Mouse (Mus musculus) spleen, adult 18-20 months (tissue): ENCODE measurements around the gene Skp2.
A peak's percentile ranks its signal among the peaks of the same experiment; 100 is the strongest.
"Not testable (repeated sequence)": the region's sequence is repeated elsewhere in the genome, so short reads cannot be mapped to it uniquely, and the experiment has no call there.

Experiments
- DNase-seq, 2 experiments: peaks; one replicate each; pipeline ENCODE4 v3.0.0; 2022; ENCODE audit warnings: mixed read lengths in 2 of 2

Skp2 gene

GRCm38 (mm10) chr15:9155325-9155724 is at the start of gene Skp2:
Gene Skp2, minus strand, starts transcription at chr15:9155425.
- DNase-seq = no peak

DNA sequence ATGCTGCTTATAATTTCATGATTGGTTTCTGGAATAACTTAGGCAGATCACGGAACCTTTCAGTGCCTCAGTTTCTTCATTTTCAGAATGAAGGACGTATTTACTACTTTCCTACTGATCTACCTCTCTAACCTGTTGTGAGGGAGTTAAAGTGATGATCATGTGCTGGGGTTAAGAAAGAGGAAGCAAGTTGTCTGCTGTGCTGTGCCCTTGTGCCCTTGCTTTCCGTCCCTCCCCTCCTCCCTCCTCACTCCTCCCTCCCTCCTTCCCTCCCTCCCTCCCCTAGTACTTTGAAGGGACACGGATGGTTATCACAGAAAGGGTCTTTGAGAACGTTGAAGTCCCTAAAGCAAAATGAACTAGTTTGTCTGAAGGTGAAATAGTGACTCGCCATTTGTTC is 43.2 kb upstream of the Skp2 start:
- no peak for DNase-seq

GRCm38 (mm10) chr15:9192685-9193084 is 37.5 kb upstream of the Skp2 start:
- not testable (repeated sequence) for DNase-seq

DNA sequence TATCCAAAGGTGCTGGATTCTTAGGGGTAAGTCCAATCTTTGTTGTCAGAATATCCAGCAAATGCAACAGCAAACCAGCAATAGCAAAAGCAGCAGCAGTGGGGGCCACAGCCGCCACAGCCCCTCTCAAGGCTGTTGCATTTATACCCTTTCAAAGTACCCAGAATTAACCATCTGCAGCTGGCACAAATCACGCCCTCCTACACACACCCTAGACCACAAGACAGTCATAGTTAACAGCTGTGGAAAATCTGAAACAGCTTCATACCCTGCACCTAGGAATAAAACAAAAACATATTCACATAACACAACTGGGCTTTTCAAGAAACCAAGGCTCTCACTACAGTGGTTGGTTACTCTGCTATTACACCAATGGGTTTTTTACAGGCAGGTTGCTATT is 34.6 kb upstream of the Skp2 start:
- no peak for DNase-seq

- DNase-seq = no peak
Measured at GRCm38 (mm10) chr15:9183995-9184394, 28.8 kb upstream of the Skp2 start.

GRCm38 (mm10) chr15:9177038-9177437 is 21.8 kb upstream of the Skp2 start:
- DNase-seq = no peak

DNA sequence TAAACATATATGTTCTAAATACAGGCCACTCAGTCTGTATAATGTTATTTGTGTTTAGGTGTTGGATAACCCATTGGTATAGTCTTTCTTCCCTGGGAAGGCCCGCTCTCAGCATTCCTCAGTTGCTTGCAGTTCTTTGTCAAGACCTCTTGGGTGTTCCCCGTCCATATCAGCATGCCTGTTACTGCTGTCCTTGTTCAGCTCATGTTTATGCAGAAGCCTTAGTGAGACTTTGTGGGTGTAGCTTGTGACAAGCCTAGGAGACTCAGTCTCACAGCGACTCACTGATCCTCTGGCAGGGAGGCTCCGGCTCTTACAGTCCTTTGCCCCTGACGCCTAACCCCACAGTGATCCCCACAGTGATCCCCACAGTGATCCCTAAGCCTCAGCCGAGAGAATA is 8.9 kb upstream of the Skp2 start:
- DNase-seq = no peak

GRCm38 (mm10) chr15:9162557-9163070 is 7.4 kb upstream of the Skp2 start:
- DNase-seq = no peak

DNA sequence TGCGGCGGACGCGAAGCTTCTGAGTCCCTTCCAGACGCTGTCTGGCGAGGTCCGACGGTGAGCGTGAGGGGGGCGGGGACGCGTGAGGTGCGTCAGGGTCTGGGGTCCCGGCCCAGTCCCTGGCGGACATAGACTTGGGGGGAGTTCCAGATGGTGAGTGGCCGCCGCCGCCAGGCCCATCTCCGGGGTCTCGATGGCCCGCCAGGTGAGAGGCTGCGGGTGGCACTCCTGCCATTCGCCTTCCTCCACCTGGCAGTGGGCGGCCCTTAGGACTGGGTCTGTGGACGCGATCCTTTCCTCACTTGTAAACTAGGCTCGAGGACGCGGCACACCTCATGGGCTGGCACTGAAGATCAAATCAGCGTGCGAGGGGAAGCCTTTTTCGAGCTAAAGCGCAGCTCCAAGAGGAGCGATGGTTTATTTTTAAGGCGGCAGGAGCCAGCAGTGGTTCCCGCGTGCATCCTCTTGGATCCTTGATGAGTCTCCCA is 14.5 kb downstream of the Skp2 start:
- no peak for DNase-seq

DNA sequence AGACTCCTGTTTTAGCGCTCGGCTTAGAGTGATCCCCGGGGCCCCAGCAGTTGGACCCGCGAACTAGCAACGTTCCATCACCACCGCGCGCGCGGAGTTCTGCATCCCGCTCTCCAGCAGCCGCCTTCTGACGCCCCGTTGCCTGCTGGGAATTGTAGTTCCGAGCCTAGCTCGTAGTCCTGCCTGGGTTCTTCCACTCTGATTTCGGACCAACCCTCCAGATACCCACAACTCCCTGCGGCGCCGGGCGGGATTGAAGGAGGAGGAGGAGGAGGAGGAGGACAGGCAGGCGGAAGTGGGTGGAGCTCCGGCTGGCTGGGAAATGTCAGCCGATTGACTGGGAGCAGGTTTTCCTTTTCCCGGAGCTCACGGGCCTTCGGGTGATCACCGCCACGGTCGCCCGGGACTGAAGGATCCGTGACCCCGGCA is 15.0 kb downstream of the Skp2 start, which contains the start of gene Lmbrd2:
Gene Lmbrd2 (plus strand): TSS at position 299 of the 429 bp plus-strand sequence.
- peak; percentile 91 to 93 for DNase-seq

DNA sequence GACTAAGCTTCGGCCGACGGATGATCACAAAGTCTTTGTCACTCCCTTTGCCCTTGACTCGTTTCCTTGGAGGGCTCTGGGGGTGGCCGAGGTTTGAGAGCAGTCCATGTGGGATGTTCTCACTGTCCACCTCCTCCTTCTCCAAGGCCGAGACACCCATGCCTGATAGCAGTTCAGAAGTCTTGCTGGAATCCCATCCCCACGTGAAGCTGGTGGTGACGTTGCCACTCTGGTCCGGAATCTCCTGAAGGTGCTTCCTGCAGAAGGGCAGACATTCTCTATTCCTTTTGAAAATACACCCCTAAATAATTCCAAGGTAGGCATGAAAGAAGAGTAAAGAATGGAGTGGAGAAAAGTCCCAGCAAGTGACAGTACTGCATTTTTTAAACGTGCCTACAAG is 15.8 kb downstream of the Skp2 start:
- DNase-seq = no peak

GRCm38 (mm10) chr15:9134891-9135507 is 20.2 kb downstream of the Skp2 start:
- DNase-seq = no peak

GRCm38 (mm10) chr15:9132693-9133443 is 22.4 kb downstream of the Skp2 start:
- no peak for DNase-seq

GRCm38 (mm10) chr15:9131499-9131888 is 23.7 kb downstream of the Skp2 start:
- DNase-seq = no peak

- no peak for DNase-seq
Measured at GRCm38 (mm10) chr15:9130772-9131498, 24.3 kb downstream of the Skp2 start.

- no peak for DNase-seq
Measured at GRCm38 (mm10) chr15:9127051-9127791, 28.0 kb downstream of the Skp2 start.

GRCm38 (mm10) chr15:9124856-9125255 is 30.4 kb downstream of the Skp2 start:
- DNase-seq = no peak

- DNase-seq = no peak
Measured at GRCm38 (mm10) chr15:9122989-9123388, 32.2 kb downstream of the Skp2 start.

GRCm38 (mm10) chr15:9120081-9120480 is 35.1 kb downstream of the Skp2 start:
- DNase-seq = peak in 1 of 2 experiments; percentile 34

- no peak for DNase-seq
Measured at GRCm38 (mm10) chr15:9118852-9119251, 36.4 kb downstream of the Skp2 start.

GRCm38 (mm10) chr15:9114599-9114998 is 40.6 kb downstream of the Skp2 start:
- no peak for DNase-seq

GRCm38 (mm10) chr15:9114131-9114530 is 41.1 kb downstream of the Skp2 start:
- DNase-seq = no peak

GRCm38 (mm10) chr15:9113556-9113955 is 41.7 kb downstream of the Skp2 start:
- no peak for DNase-seq
